Mouse (Mus musculus) liver, adult 2 months (tissue): ENCODE data around the gene Kcnn3. TPM values are rescaled to one million over a fixed set of nuclear protein-coding genes. Genes with fewer than 3 reads are reported as not detected.

Source experiments
- DNase-seq: peaks from one replicate; pipeline ENCODE4 v3.0.0-alpha.2; 2011; ENCODE audit warnings: low read depth, low spot score; ENCODE audit errors: extremely low read depth
- H3K27ac ChIP-seq: fragments of 200-500 bp; replicated peaks from 2 replicates; pipeline ENCODE4 v1.5.1; 2012; ENCODE audit warnings: low read depth, mild to moderate bottlenecking, control low read depth, inconsistent platforms, low read length; ENCODE audit not compliant: insufficient read depth
- H3K27me3 ChIP-seq: fragments of 200-500 bp; 2 replicates; pipeline ENCODE4 v1.6.1; 2012; ENCODE audit warnings: mild to moderate bottlenecking, moderate library complexity, low read length, inconsistent platforms; ENCODE audit not compliant: control insufficient read depth, insufficient read depth
- H3K36me3 ChIP-seq: fragments of 200-500 bp; 2 replicates; pipeline ENCODE4 v1.6.1; 2012; ENCODE audit warnings: low read length, inconsistent platforms; ENCODE audit not compliant: control insufficient read depth, insufficient read depth
- H3K4me1 ChIP-seq: fragments of 200-500 bp; 2 replicates; pipeline ENCODE4 v1.6.1; 2011; ENCODE audit warnings: low read length; ENCODE audit not compliant: control insufficient read depth, insufficient read depth
- H3K4me3 ChIP-seq: fragments of 200-500 bp; 2 replicates; pipeline ENCODE4 v1.5.1; 2011; ENCODE audit warnings: low read depth, mild to moderate bottlenecking, control low read depth, low read length, moderate library complexity; ENCODE audit not compliant: insufficient read depth
- H3K79me2 ChIP-seq: fragments of 200-500 bp; 2 replicates; pipeline ENCODE4 v1.6.1; 2012; ENCODE audit warnings: inconsistent platforms, mild to moderate bottlenecking, low read length, moderate library complexity; ENCODE audit not compliant: control insufficient read depth, insufficient read depth
- H3K9ac ChIP-seq: fragments of 200-500 bp; 2 replicates; pipeline ENCODE4 v1.6.1; 2012; ENCODE audit warnings: low read depth, mild to moderate bottlenecking, control low read depth, inconsistent platforms, low read length
- CTCF ChIP-seq: fragments of 200-500 bp; IDR thresholded peaks from 2 replicates; pipeline ENCODE4 v1.5.1; 2011; ENCODE audit warnings: low read depth, low read length, control low read depth
- POLR2A ChIP-seq: fragments of 200-500 bp; IDR thresholded peaks from 2 replicates; pipeline ENCODE4 v1.6.1; 2011; ENCODE audit warnings: low read length, control low read depth; ENCODE audit not compliant: insufficient read depth; ENCODE audit errors: extremely low read depth
- WGBS: fragments of 180-500 bp; shearing (Covaris S2); methylation state at CpG from one replicate; pipeline ENCODE4 v1.1.7; 2018; 5-methylcytosine and 5-hydroxymethylcytosine counted together
- polyA plus RNA-seq: library from polyadenylated mRNA; depleted of rRNA; stranded (reverse); fragments of >200 nt; gene quantifications from 2 replicates; pipeline ENCODE4 v1.2.3, GENCODE M21; 2012
- total RNA-seq: library from RNA; depleted of rRNA; stranded (reverse); fragments of >200 nt; gene quantifications from 2 replicates; pipeline ENCODE4 v1.2.3, GENCODE M21; 2014

Kcnn3 gene
- total and polyA plus RNA-seq, 2 experiments, result under 0.01 to 0.06 TPM

DNA sequence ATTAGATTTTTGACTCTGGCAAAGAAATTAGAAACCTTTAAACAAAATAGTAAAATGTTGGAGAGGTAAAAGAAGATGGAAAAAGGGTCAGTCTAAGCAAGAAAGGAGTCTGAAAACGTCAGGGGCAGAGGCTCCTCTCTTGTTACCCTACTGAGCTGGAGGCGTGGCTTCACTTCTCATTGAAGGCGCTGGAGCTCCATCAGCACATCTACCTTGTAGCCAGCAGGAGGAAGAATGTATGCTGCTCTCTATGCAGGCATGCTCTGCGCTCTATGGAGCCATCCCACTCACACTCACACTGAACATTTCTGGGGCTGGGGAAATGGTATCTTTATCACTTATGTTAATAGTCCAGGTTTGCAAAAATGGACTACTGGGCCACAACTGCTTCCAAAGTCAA lies 103.6 kb downstream of the Kcnn3 start:
- Histone ChIP-seq H3K27me3 (no peaks in the 10 kb centered on the region; the same call in 1 of the 2 replicates), H3K79me2 (no peaks in the 10 kb centered on the region), H3K27ac (no peak overlapping the region), H3K9ac (no peak overlapping the region), H3K4me3 (no peak overlapping the region), H3K36me3 (no peaks in the 10 kb centered on the region), H3K4me1 (no peaks in the 10 kb centered on the region)
- DNase-seq, result no peak
- WGBS, result 61% methylated on average over 4 of the region's 4 CpGs
- TF ChIP-seq POLR2A (no peak), CTCF (no peak)

- Histone ChIP-seq H3K79me2 (no peaks in the 10 kb centered on the region), H3K36me3 (no peaks in the 10 kb centered on the region), H3K4me1 (no peaks in the 10 kb centered on the region), H3K27me3 (no peaks in the 10 kb centered on the region; the same call in 1 of the 2 replicates), H3K27ac (no peak overlapping the region), H3K9ac (no peak overlapping the region), H3K4me3 (no peak overlapping the region)
- WGBS, result 88% methylated on average over 6 of the region's 6 CpGs
- TF ChIP-seq POLR2A, result no peak
- no peak for TF ChIP-seq CTCF
- no peak for DNase-seq
Measured at GRCm38 (mm10) chr3:89624001-89624400, 104.0 kb downstream of the Kcnn3 start.

GRCm38 (mm10) chr3:89624814-89625445 lies 105.0 kb downstream of the Kcnn3 start:
- Histone ChIP-seq H3K79me2 (no peaks in the 10 kb centered on the region), H3K36me3 (no peaks in the 10 kb centered on the region), H3K27ac (no peak overlapping the region), H3K9ac (no peak overlapping the region), H3K4me1 (no peaks in the 10 kb centered on the region), H3K27me3 (no peaks in the 10 kb centered on the region; the same call in 1 of the 2 replicates), H3K4me3 (no peak overlapping the region)
- no peak for DNase-seq
- no peak for TF ChIP-seq POLR2A
- no peak for TF ChIP-seq CTCF
- WGBS, result 78% methylated on average over 5 of the region's 5 CpGs

DNA sequence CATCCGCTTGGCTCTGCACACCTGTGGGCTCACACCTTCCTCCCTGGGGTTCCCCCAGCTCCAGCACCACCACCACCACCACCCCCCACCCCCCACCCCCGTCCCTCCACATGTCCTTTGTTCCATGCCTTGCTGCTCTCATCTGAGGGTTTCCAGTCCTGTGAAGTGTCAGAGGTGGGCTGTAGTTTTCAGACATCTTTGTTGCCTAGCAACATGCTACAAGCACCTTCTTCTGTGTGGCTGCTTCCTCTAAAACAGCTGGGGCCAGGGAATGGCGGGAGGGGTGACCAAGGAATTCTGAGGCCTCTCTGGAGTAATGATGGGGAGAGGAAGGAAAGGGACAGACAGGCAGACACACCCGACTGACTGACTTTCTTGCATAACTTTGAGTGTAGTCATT lies 106.6 kb downstream of the Kcnn3 start:
- H3K4me3 ChIP-seq, result no peak overlapping the region
- H3K79me2 ChIP-seq, result no peaks in the 10 kb centered on the region
- no peak for DNase-seq

DNA sequence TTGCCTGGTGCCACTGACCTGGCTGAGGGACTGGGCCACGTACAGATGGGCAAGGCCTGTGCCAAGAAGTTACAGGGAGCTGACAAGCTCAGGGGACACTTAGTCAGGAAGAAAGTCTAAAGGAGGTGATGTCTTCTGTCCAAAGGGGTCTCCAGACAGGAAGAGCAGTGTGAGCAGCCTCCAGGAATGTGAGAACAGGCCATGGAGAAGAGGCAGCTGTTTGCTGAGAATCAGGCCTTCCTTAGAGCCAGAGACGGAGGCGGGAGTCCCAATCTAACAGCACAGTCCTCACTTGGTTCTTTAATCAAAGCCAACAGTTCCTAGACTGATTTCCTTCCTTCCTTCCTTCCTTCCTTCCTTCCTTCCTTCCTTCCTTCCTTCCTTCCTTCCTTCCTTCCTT lies 109.8 kb downstream of the Kcnn3 start:
- 90% methylated on average over 3 of the region's 3 CpGs for WGBS
- H3K27ac ChIP-seq, result no peak overlapping the region
- DNase-seq, result no peak
- no peaks in the 10 kb centered on the region for H3K4me1 ChIP-seq
- no peak for TF ChIP-seq CTCF
- no peak for TF ChIP-seq POLR2A
- no peaks in the 10 kb centered on the region for H3K36me3 ChIP-seq
- no peak overlapping the region for H3K9ac ChIP-seq
- H3K4me3 ChIP-seq, result no peak overlapping the region
- H3K27me3 ChIP-seq, result no peaks in the 10 kb centered on the region
- no peaks in the 10 kb centered on the region for H3K79me2 ChIP-seq

More for the DNA sequence above, 106.6 kb downstream of the Kcnn3 start:
- no peaks in the 10 kb centered on the region for H3K4me1 ChIP-seq
- TF ChIP-seq CTCF (no peak), POLR2A (no peak)
- H3K27me3 ChIP-seq, result no peaks in the 10 kb centered on the region
- H3K27ac ChIP-seq, result no peak overlapping the region
- WGBS, result 85% methylated on average over 4 of the region's 4 CpGs
- H3K36me3 ChIP-seq, result no peaks in the 10 kb centered on the region
- no peak overlapping the region for H3K9ac ChIP-seq

DNA sequence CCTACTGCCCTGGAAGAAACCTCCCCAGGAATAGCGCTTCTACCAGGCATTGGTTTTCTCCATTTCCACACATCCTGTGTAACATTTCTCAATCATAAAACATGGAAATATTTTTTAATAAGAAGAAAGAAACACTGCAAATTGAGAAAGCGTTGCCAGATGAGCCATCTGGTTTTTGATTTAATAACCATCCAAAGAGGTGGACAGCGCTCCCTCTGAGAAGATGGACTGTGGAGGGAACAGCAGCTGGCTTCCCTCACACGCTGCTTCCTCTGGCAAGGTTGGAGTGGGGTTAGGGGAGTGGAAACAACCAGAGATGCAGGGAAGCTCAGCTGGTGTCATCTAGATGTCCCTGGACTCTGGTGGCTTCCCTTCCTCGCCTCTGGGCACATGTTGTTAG lies 111.8 kb downstream of the Kcnn3 start:
- H3K9ac ChIP-seq, result no peak overlapping the region
- no peak overlapping the region for H3K27ac ChIP-seq
- 77% methylated on average over 5 of the region's 5 CpGs for WGBS
- DNase-seq, result no peak
- no peaks in the 10 kb centered on the region for H3K79me2 ChIP-seq
- no peak for TF ChIP-seq CTCF
- no peak for TF ChIP-seq POLR2A
- no peaks in the 10 kb centered on the region for H3K4me1 ChIP-seq
- H3K4me3 ChIP-seq, result no peak overlapping the region
- H3K27me3 ChIP-seq, result no peaks in the 10 kb centered on the region
- H3K36me3 ChIP-seq, result no peaks in the 10 kb centered on the region
